Mouse (Mus musculus) liver, embryonic 13.5 days (tissue): Measurements from ENCODE around the gene Mcm7. TPM values are rescaled to one million over a fixed set of nuclear protein-coding genes. Genes with fewer than 3 reads are reported as not detected.
A peak's percentile ranks its signal among the peaks of the same experiment; 100 is the strongest.
"Not testable (repeated sequence)": the region's sequence is repeated elsewhere in the genome, so short reads cannot be mapped to it uniquely, and the experiment has no call there.

Source experiments
- ATAC-seq: fragments of 200-750 bp; cut with Nextera tagmentation; 2 replicates; pipeline ENCODE4 v1.8.0; 2017; ENCODE audit warnings: low read depth, mild to moderate bottlenecking, moderate number of reproducible peaks, moderate library complexity
- DNase-seq: peaks from one replicate; pipeline ENCODE4 v3.0.0; 2022
- H3K27ac ChIP-seq: fragments of 300-500 bp; sonication (generic); 2 replicates; pipeline ENCODE4 v1.5.1; 2015; ENCODE audit warnings: moderate library complexity, mild to moderate bottlenecking, inconsistent platforms
- H3K27me3 ChIP-seq: fragments of 300-500 bp; sonication (generic); 2 replicates; pipeline ENCODE4 v1.6.1; 2015; ENCODE audit warnings: mild to moderate bottlenecking, inconsistent platforms
- H3K36me3 ChIP-seq: fragments of 300-500 bp; sonication (generic); 2 replicates; pipeline ENCODE4 v1.6.1; 2015; ENCODE audit warnings: mild to moderate bottlenecking, inconsistent platforms
- H3K4me1 ChIP-seq: fragments of 300-500 bp; sonication (generic); replicated peaks from 2 replicates; pipeline ENCODE4 v1.6.1; 2015; ENCODE audit warnings: inconsistent platforms
- H3K4me2 ChIP-seq: fragments of 300-500 bp; sonication (generic); 2 replicates; pipeline ENCODE4 v1.6.1; 2015; ENCODE audit warnings: inconsistent platforms, mild to moderate bottlenecking, moderate library complexity
- H3K4me3 ChIP-seq: fragments of 300-500 bp; sonication (generic); replicated peaks from 2 replicates; pipeline ENCODE4 v1.5.1; 2015; ENCODE audit warnings: mild to moderate bottlenecking, inconsistent platforms
- H3K9ac ChIP-seq: fragments of 300-500 bp; sonication (generic); 2 replicates; pipeline ENCODE4 v1.6.1; 2015; ENCODE audit warnings: mild to moderate bottlenecking, inconsistent platforms
- H3K9me3 ChIP-seq: fragments of 300-500 bp; sonication (generic); replicated peaks from 2 replicates; pipeline ENCODE4 v1.6.1; 2016; ENCODE audit warnings: inconsistent platforms
- WGBS: fragments of 180-500 bp; shearing (Covaris S2); methylation state at CpG from one replicate; pipeline ENCODE4 v1.1.7; 2015; ENCODE audit not compliant: insufficient replicate concordance; 5-methylcytosine and 5-hydroxymethylcytosine counted together
- polyA plus RNA-seq: library from polyadenylated mRNA; unstranded; fragments of >200 nt; fragmentation: Nextera tagmentation; extraction: Ambion mirVana; gene quantifications from 2 replicates; pipeline ENCODE4 v1.2.1, GENCODE M21; 2015

The Mcm7 gene
- polyA plus RNA-seq = 224 and 255 TPM in 2 replicates

- no peaks in the 10 kb centered on the region for H3K9me3 ChIP-seq
- ATAC-seq (peak; percentile 84), DNase-seq (peak; percentile 95)
- H3K4me1 ChIP-seq = peaks cover 53% of the 10 kb centered on the region
- peak within 1 kb of the TSS; percentile 99 for H3K27ac ChIP-seq
- H3K9ac ChIP-seq = peak within 1 kb of the TSS; percentile 95
- under 1% methylated on average over 54 of the region's 54 CpGs for WGBS
- peaks cover 62% of the 10 kb centered on the region for H3K36me3 ChIP-seq
- no peaks in the 10 kb centered on the region for H3K27me3 ChIP-seq
- H3K4me2 ChIP-seq = peak within 1 kb of the TSS; percentile 93
- H3K4me3 ChIP-seq = peak within 1 kb of the TSS; percentile 92
These were observed at the start of gene Mcm7, which contains the start of gene Ap4m1 for GRCm38 (mm10) chr5:138171695-138172491. Mcm7 (minus strand) TSS chr5:138172422. Ap4m1 (plus strand) TSS chr5:138172002.

- Histone ChIP-seq H3K4me2 (no peak overlapping the region), H3K4me3 (no peak overlapping the region), H3K9ac (no peak overlapping the region), H3K27me3 (no peaks in the 10 kb centered on the region), H3K36me3 (no peaks in the 10 kb centered on the region), H3K4me1 (no peaks in the 10 kb centered on the region), H3K9me3 (peaks cover 22% of the 10 kb centered on the region), H3K27ac (no peak overlapping the region)
- 34% methylated on average over 2 of the region's 2 CpGs for WGBS
- ATAC-seq (no peak), DNase-seq (no peak)
These were observed 47.6 kb upstream of the Mcm7 start for GRCm38 (mm10) chr5:138219864-138220263.

GRCm38 (mm10) chr5:138216632-138217031 lies 44.4 kb upstream of the Mcm7 start:
- not testable (repeated sequence) for H3K4me2 ChIP-seq, H3K27ac ChIP-seq, H3K4me1 ChIP-seq, H3K36me3 ChIP-seq, H3K9ac ChIP-seq, H3K27me3 ChIP-seq, H3K4me3 ChIP-seq, ATAC-seq, DNase-seq
- 87% methylated on average over 13 of the region's 13 CpGs for WGBS
- peaks cover 22% of the 10 kb centered on the region for H3K9me3 ChIP-seq

- ATAC-seq (no peak), DNase-seq (no peak)
- Histone ChIP-seq H3K36me3 (no peaks in the 10 kb centered on the region), H3K4me2 (no peak overlapping the region), H3K4me1 (no peaks in the 10 kb centered on the region), H3K9ac (no peak overlapping the region), H3K27me3 (no peaks in the 10 kb centered on the region), H3K27ac (no peak overlapping the region), H3K4me3 (no peak overlapping the region), H3K9me3 (peaks cover 7% of the 10 kb centered on the region; the same call in 1 of the 2 replicates)
- 66% methylated on average over 4 of the region's 4 CpGs for WGBS
These were observed 35.7 kb upstream of the Mcm7 start for GRCm38 (mm10) chr5:138207873-138208272.

- H3K4me1 ChIP-seq = no peaks in the 10 kb centered on the region
- H3K27me3 ChIP-seq = no peaks in the 10 kb centered on the region
- no peak for ATAC-seq
- no peak overlapping the region for H3K9ac ChIP-seq
- DNase-seq = no peak
- WGBS = 62% methylated on average over 1 of the region's 1 CpGs
- H3K4me3 ChIP-seq = no peak overlapping the region
- H3K9me3 ChIP-seq = peaks cover 7% of the 10 kb centered on the region; the same call in 1 of the 2 replicates
- H3K27ac ChIP-seq = no peak overlapping the region
- no peak overlapping the region for H3K4me2 ChIP-seq
- H3K36me3 ChIP-seq = no peaks in the 10 kb centered on the region
These were observed 35.0 kb upstream of the Mcm7 start for GRCm38 (mm10) chr5:138207253-138207652.

GRCm38 (mm10) chr5:138202086-138202485 lies 29.9 kb upstream of the Mcm7 start:
- Histone ChIP-seq H3K4me3 (no peak overlapping the region), H3K27ac (no peak overlapping the region), H3K9ac (no peak overlapping the region), H3K4me1 (no peaks in the 10 kb centered on the region), H3K27me3 (no peaks in the 10 kb centered on the region), H3K9me3 (peaks cover 7% of the 10 kb centered on the region; the same call in 1 of the 2 replicates), H3K4me2 (no peak overlapping the region), H3K36me3 (no peaks in the 10 kb centered on the region)
- ATAC-seq (no peak), DNase-seq (no peak)
- WGBS = 71% methylated on average over 3 of the region's 3 CpGs

- Histone ChIP-seq H3K9me3 (peaks cover 3% of the 10 kb centered on the region; the same call in 1 of the 2 replicates), H3K4me3 (no peak overlapping the region), H3K4me1 (peaks cover 11% of the 10 kb centered on the region), H3K27ac (no peak overlapping the region), H3K4me2 (no peak overlapping the region), H3K9ac (no peak overlapping the region), H3K27me3 (no peaks in the 10 kb centered on the region), H3K36me3 (no peaks in the 10 kb centered on the region)
- ATAC-seq = no peak
- 14% methylated on average over 1 of the region's 1 CpGs for WGBS
- DNase-seq = no peak
These were observed 27.4 kb upstream of the Mcm7 start for GRCm38 (mm10) chr5:138199576-138199975.

GRCm38 (mm10) chr5:138195463-138195862 lies 23.2 kb upstream of the Mcm7 start:
- H3K36me3 ChIP-seq = peaks cover 18% of the 10 kb centered on the region
- no peak overlapping the region for H3K27ac ChIP-seq
- H3K4me2 ChIP-seq = peak overlapping the region; percentile 98
- H3K27me3 ChIP-seq = no peaks in the 10 kb centered on the region
- no peak for ATAC-seq
- peaks cover 20% of the 10 kb centered on the region for H3K4me1 ChIP-seq
- WGBS = 66% methylated on average over 7 of the region's 7 CpGs
- DNase-seq = no peak
- H3K4me3 ChIP-seq = peak overlapping the region; percentile 76; the same call in 1 of the 2 replicates
- no peaks in the 10 kb centered on the region for H3K9me3 ChIP-seq
- 0 out of 2 replicates have a peak overlapping the region, but pooled peaks have one; percentile 87 for H3K9ac ChIP-seq

- H3K4me2 ChIP-seq = peak overlapping the region; percentile 98
- ATAC-seq = peak; percentile 56
- H3K9ac ChIP-seq = peak overlapping the region; percentile 87
- no peaks in the 10 kb centered on the region for H3K9me3 ChIP-seq
- peak overlapping the region; percentile 76 for H3K4me3 ChIP-seq
- no peaks in the 10 kb centered on the region for H3K27me3 ChIP-seq
- H3K27ac ChIP-seq = peak overlapping the region; percentile 77
- H3K4me1 ChIP-seq = peaks cover 20% of the 10 kb centered on the region
- DNase-seq = no peak
- H3K36me3 ChIP-seq = peaks cover 20% of the 10 kb centered on the region
- WGBS = 2% methylated on average over 29 of the region's 29 CpGs
These were observed 22.6 kb upstream of the Mcm7 start for GRCm38 (mm10) chr5:138194755-138195345.

- H3K4me2 ChIP-seq = peak within 1 kb of the TSS; percentile 98
- H3K27me3 ChIP-seq = no peaks in the 10 kb centered on the region
- no peaks in the 10 kb centered on the region for H3K9me3 ChIP-seq
- peak within 1 kb of the TSS; percentile 76 for H3K4me3 ChIP-seq
- peak; percentile 80 for DNase-seq
- peak within 1 kb of the TSS; percentile 77 for H3K27ac ChIP-seq
- ATAC-seq = peak; percentile 85
- H3K4me1 ChIP-seq = peaks cover 20% of the 10 kb centered on the region
- H3K36me3 ChIP-seq = peaks cover 20% of the 10 kb centered on the region
- 6% methylated on average over 54 of the region's 54 CpGs for WGBS
- H3K9ac ChIP-seq = peak within 1 kb of the TSS; percentile 87
These were observed 21.8 kb upstream of the Mcm7 start, which contains the start of gene Mblac1 for GRCm38 (mm10) chr5:138193771-138194727. Mblac1 (plus strand) TSS chr5:138194314.
